Mouse (Mus musculus): Measurements from ENCODE around the gene Acat2. TPM values are rescaled to one million over a fixed set of nuclear protein-coding genes. Genes with fewer than 3 reads are reported as not detected.
"Not testable (repeated sequence)": the region's sequence is repeated elsewhere in the genome, so short reads cannot be mapped to it uniquely, and the experiment has no call there.

The Acat2 gene
- total and polyA plus RNA-seq, 2 experiments from 2014 or later: 14.3 to 14.8 TPM

DNA sequence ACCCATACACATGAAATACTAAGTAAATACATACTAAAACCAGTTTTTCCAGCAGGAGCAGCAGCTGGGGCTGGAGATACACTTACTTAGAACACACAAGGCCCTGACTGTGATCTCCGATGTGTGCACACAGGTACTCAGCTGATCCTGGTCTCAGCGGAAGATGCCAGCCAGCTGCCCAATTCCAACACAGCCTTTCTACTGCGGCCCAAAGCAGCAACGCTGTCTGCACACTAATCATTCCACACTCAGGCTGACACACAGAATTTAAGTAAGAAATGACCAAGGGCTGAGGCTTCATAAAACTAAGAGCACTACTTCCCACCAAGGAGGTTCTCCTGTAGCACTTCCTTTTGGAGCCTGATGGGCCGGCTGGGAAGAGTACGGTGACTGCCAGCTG lies 58.3 kb downstream of the Acat2 start:
- Histone ChIP-seq H3K36me3 (replicated peaks; ENCODE audit: control insufficient read depth, insufficient read depth, low read length) (peaks cover 36% of the 10 kb centered on the region), H3K27ac (ENCODE audit: low read depth) (no peak overlapping the region), H3K4me3 (ENCODE audit: low read depth, low read length) (no peak overlapping the region), H3K9ac (replicated peaks; ENCODE audit: low read depth, low read length) (no peak overlapping the region), H3K27me3 (ENCODE audit: control insufficient read depth, insufficient read depth, low read length) (no peaks in the 10 kb centered on the region), H3K4me2 (ENCODE audit: low read depth, low read length) (no peak overlapping the region), H3K4me1 (ENCODE audit: control insufficient read depth, insufficient read depth) (no peaks in the 10 kb centered on the region), H3K9me3 (replicated peaks; ENCODE audit: control insufficient read depth, low read length) (no peaks in the 10 kb centered on the region)
- TF ChIP-seq CTCF (IDR thresholded peaks at IDR 0.05; ENCODE audit: low read depth): no peak
- TF ChIP-seq EP300 (IDR thresholded peaks at IDR 0.05; ENCODE audit: low read depth): no peak
- no peak for DNase-seq (ENCODE audit: low spot score)
- WGBS: 96% methylated on average over 6 of the region's 6 CpGs
- no peak for ATAC-seq (ENCODE audit: insufficient read depth, low read depth)

DNA sequence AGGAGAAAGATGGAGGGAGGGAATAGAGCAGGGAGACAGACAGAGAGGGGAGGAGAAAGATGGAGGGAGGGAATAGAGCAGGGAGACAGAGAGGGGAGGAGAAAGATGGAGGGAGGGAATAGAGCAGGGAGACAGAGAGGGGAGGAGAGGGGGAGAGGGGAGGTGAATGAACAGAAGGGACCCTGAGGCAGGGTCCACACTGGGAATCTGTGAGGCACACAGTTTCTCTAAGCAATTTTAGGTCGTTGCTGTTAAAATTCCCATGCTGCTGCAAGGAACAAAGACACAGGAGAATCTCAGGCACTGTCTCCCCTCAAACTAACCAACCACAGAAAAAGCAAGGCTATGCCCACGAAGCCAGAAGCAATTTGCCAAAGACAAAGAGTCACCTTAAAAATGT lies 61.9 kb downstream of the Acat2 start:
- not testable (repeated sequence) for H3K27me3 ChIP-seq (ENCODE audit: control insufficient read depth, insufficient read depth, low read length); H3K9ac ChIP-seq (replicated peaks; ENCODE audit: low read depth, low read length); DNase-seq (ENCODE audit: low spot score); H3K4me1 ChIP-seq (ENCODE audit: control insufficient read depth, insufficient read depth); H3K27ac ChIP-seq (ENCODE audit: low read depth); H3K4me2 ChIP-seq (ENCODE audit: low read depth, low read length); ATAC-seq (ENCODE audit: insufficient read depth, low read depth); H3K4me3 ChIP-seq (ENCODE audit: low read depth, low read length); H3K9me3 ChIP-seq (replicated peaks; ENCODE audit: control insufficient read depth, low read length)
- WGBS: 55% methylated on average over 2 of the region's 2 CpGs
- peaks cover 17% of the 10 kb centered on the region; the same call in 1 of the 2 replicates for H3K36me3 ChIP-seq (replicated peaks; ENCODE audit: control insufficient read depth, insufficient read depth, low read length)

DNA sequence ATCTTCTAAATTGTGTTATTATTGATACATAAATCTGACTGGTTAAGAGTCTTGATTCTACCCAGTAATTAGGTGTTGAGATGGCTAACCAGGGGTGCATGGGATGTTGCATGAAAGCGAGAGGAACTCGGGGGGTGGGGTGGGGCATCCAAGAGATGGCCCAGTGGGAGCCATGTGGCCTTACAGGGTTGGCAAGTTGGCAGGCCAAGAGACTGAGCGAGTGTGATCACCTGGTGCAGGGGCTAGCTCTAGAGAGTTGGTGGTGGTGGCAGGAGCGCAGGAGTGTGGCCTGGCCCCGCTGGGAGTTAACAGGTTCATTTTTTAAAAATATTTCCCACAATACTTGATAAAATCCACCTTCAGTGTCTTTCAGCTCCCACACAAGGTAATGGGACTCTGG lies 62.9 kb downstream of the Acat2 start:
- WGBS: 86% methylated on average over 5 of the region's 5 CpGs
- Histone ChIP-seq H3K27ac (ENCODE audit: low read depth) (no peak overlapping the region), H3K36me3 (replicated peaks; ENCODE audit: control insufficient read depth, insufficient read depth, low read length) (peaks cover 12% of the 10 kb centered on the region; the same call in 1 of the 2 replicates), H3K4me3 (ENCODE audit: low read depth, low read length) (no peak overlapping the region), H3K9me3 (replicated peaks; ENCODE audit: control insufficient read depth, low read length) (no peaks in the 10 kb centered on the region), H3K4me2 (ENCODE audit: low read depth, low read length) (no peak overlapping the region), H3K9ac (replicated peaks; ENCODE audit: low read depth, low read length) (no peak overlapping the region), H3K27me3 (ENCODE audit: control insufficient read depth, insufficient read depth, low read length) (no peaks in the 10 kb centered on the region), H3K4me1 (ENCODE audit: control insufficient read depth, insufficient read depth) (no peaks in the 10 kb centered on the region)
- ATAC-seq (ENCODE audit: insufficient read depth, low read depth) (no peak), DNase-seq (ENCODE audit: low spot score) (no peak)
- no peak for TF ChIP-seq CTCF (IDR thresholded peaks at IDR 0.05; ENCODE audit: low read depth)
- no peak for TF ChIP-seq EP300 (IDR thresholded peaks at IDR 0.05; ENCODE audit: low read depth)

Other genes with a start within 250 kb of the Acat2 start
- 424 and 484 TPM in 2 replicates for gene Igf2r, start 191.1 kb downstream of the Acat2 start, total RNA-seq (2014; rRNA removed; ENCODE audit: low replicate concordance)
- 52.2 and 59.9 TPM in 2 replicates for gene Igf2r, start 191.1 kb downstream of the Acat2 start, polyA plus RNA-seq (2015; fragmentation: Nextera tagmentation; extraction: Ambion mirVana)
- gene Mas1, start 92.6 kb downstream of the Acat2 start, total RNA-seq (2014; rRNA removed; ENCODE audit: low replicate concordance): not detected in 2 replicates
- 0.18 and 0.27 TPM in 2 replicates for gene Mas1, start 92.6 kb downstream of the Acat2 start, polyA plus RNA-seq (2015; fragmentation: Nextera tagmentation; extraction: Ambion mirVana)
- 0.19 TPM in 1 of 2 replicates, not detected in the other for gene Mrgprh, start 84.7 kb downstream of the Acat2 start, total RNA-seq (2014; rRNA removed; ENCODE audit: low replicate concordance)
- 0.19 and 0.25 TPM in 2 replicates for gene Mrgprh, start 84.7 kb downstream of the Acat2 start, polyA plus RNA-seq (2015; fragmentation: Nextera tagmentation; extraction: Ambion mirVana)
- 0.43 TPM in 1 of 2 replicates, not detected in the other for gene Pnldc1, start 50.5 kb downstream of the Acat2 start, total RNA-seq (2014; rRNA removed; ENCODE audit: low replicate concordance)
- 0.38 and 0.45 TPM in 2 replicates for gene Pnldc1, start 50.5 kb downstream of the Acat2 start, polyA plus RNA-seq (2015; fragmentation: Nextera tagmentation; extraction: Ambion mirVana)
- 330 and 467 TPM in 2 replicates for gene Tcp1, start 45.0 kb downstream of the Acat2 start, total RNA-seq (2014; rRNA removed; ENCODE audit: low replicate concordance)
- 245 and 252 TPM in 2 replicates for gene Tcp1, start 45.0 kb downstream of the Acat2 start, polyA plus RNA-seq (2015; fragmentation: Nextera tagmentation; extraction: Ambion mirVana)
- gene Mrpl18, start 44.4 kb downstream of the Acat2 start, total RNA-seq (2014; rRNA removed; ENCODE audit: low replicate concordance): 77.5 and 154 TPM in 2 replicates
- 269 and 276 TPM in 2 replicates for gene Mrpl18, start 44.4 kb downstream of the Acat2 start, polyA plus RNA-seq (2015; fragmentation: Nextera tagmentation; extraction: Ambion mirVana)
- 0.23 TPM in 1 of 2 replicates, not detected in the other for gene Acat3, start 20.1 kb downstream of the Acat2 start, total RNA-seq (2014; rRNA removed; ENCODE audit: low replicate concordance)
- 0.12 TPM in 1 of 2 replicates, not detected in the other for gene Acat3, start 20.1 kb downstream of the Acat2 start, polyA plus RNA-seq (2015; fragmentation: Nextera tagmentation; extraction: Ambion mirVana)
- gene Wtap, start 33.4 kb upstream of the Acat2 start, total RNA-seq (2014; rRNA removed; ENCODE audit: low replicate concordance): 39.6 and 41.4 TPM in 2 replicates
- 71.1 and 72.2 TPM in 2 replicates for gene Wtap, start 33.4 kb upstream of the Acat2 start, polyA plus RNA-seq (2015; fragmentation: Nextera tagmentation; extraction: Ambion mirVana)
- 925 and 977 TPM in 2 replicates for gene Sod2, start 46.1 kb upstream of the Acat2 start, total RNA-seq (2014; rRNA removed; ENCODE audit: low replicate concordance)
- gene Sod2, start 46.1 kb upstream of the Acat2 start, polyA plus RNA-seq (2015; fragmentation: Nextera tagmentation; extraction: Ambion mirVana): 951 and 954 TPM in 2 replicates
- gene Gpr31b, start 91.5 kb upstream of the Acat2 start, total RNA-seq (2014; rRNA removed; ENCODE audit: low replicate concordance): not detected in 2 replicates
- gene Gpr31b, start 91.5 kb upstream of the Acat2 start, polyA plus RNA-seq (2015; fragmentation: Nextera tagmentation; extraction: Ambion mirVana): not detected in 2 replicates
- 0.04 TPM in 1 of 2 replicates, not detected in the other for gene Tcp10b, start 100.4 kb upstream of the Acat2 start, total RNA-seq (2014; rRNA removed; ENCODE audit: low replicate concordance)
- gene Tcp10b, start 100.4 kb upstream of the Acat2 start, polyA plus RNA-seq (2015; fragmentation: Nextera tagmentation; extraction: Ambion mirVana): 0.25 TPM in 1 of 2 replicates, not detected in the other
- not detected in 2 replicates for gene Unc93a, start 171.1 kb upstream of the Acat2 start, total RNA-seq (2014; rRNA removed; ENCODE audit: low replicate concordance)
- gene Unc93a, start 171.1 kb upstream of the Acat2 start, polyA plus RNA-seq (2015; fragmentation: Nextera tagmentation; extraction: Ambion mirVana): not detected in 2 replicates

Data from heart, postnatal 0 days (tissue).